Mouse (Mus musculus) erythroblast, embryonic 14.5 days (primary cell): ENCODE measurements around the gene Ccdc77.

Experiments
- GATA1 ChIP-seq: IDR thresholded peaks from 2 replicates; pipeline ENCODE4 v1.6.1; 2012; ENCODE audit warnings: low read length, inconsistent platforms, mixed read lengths
- TAL1 ChIP-seq: IDR thresholded peaks from 3 replicates; pipeline ENCODE4 v1.6.1; 2012; ENCODE audit warnings: low read length, inconsistent platforms, mixed read lengths

- TF ChIP-seq GATA1, result no peak
- no peak for TF ChIP-seq TAL1
Measured at GRCm38 (mm10) chr6:120287279-120287678, 76.9 kb downstream of the Ccdc77 start.
